Mouse (Mus musculus) megakaryocyte, embryonic 14.5 days (primary cell): ENCODE results near the gene Impad1.

Experiments
- FLI1 ChIP-seq: IDR thresholded peaks from 2 replicates; pipeline ENCODE4 v1.6.1; 2012; ENCODE audit warnings: low read length, inconsistent platforms, mixed read lengths
- GATA1 ChIP-seq: IDR thresholded peaks from 3 replicates; pipeline ENCODE4 v1.6.1; 2012; ENCODE audit warnings: mixed read lengths, low read length, inconsistent platforms, borderline replicate concordance

DNA sequence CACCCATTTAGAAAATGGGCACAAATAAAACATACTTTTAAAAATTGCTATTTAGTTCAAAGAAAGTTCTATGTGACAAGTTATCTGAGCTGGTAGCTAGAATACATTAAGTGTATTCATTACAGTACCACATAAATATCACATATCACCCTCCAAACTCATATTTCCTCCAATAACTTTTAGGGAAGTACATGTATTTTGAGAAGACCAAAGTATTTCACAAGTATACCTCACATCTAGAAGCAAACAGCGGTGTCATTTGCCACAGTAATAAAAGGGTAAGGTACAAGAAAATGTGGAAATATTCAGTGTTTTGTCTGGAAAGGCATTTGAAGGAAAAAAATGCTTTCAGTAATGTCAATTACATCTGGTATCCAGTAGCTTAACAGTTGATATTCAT is 2.0 kb downstream of the Impad1 start:
- no peak for TF ChIP-seq GATA1
- no peak for TF ChIP-seq FLI1
